Mouse (Mus musculus) lung, postnatal 0 days (tissue): ENCODE results near the gene Ctnna3.

ENCODE experiments used
- CTCF ChIP-seq: IDR thresholded peaks from 2 replicates; pipeline ENCODE4 v1.5.1; 2016; ENCODE audit warnings: antibody characterized with exemption, mild to moderate bottlenecking
- EP300 ChIP-seq: IDR thresholded peaks from 2 replicates; pipeline ENCODE4 v1.6.1; 2016; ENCODE audit warnings: antibody characterized with exemption, mild to moderate bottlenecking, control low read depth

DNA sequence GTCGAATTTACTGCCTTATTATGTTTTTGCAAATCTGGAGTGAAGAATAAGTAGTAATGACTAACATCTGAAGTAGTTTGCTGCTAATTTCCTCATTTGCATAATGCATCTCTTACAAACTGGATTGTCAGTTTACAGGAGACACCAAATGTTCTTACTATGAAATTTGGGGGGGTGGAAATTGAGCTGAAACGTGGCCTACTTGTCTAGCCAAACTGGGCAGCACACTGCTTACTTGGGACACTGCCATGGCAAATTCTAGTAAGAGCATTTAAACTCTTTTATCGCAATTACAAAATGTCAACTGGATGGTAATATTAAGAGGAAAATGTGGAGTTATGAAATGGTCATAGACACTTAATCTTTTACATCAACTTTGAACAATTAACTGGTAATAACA lies 716.6 kb downstream of the Ctnna3 start:
- TF ChIP-seq CTCF (no peak), EP300 (no peak)
